Mouse (Mus musculus) lung, postnatal 0 days (tissue): Measurements from ENCODE around the gene Nudcd3.

Experiments used
- CTCF ChIP-seq: IDR thresholded peaks from 2 replicates; pipeline ENCODE4 v1.5.1; 2016; ENCODE audit warnings: antibody characterized with exemption, mild to moderate bottlenecking
- EP300 ChIP-seq: IDR thresholded peaks from 2 replicates; pipeline ENCODE4 v1.6.1; 2016; ENCODE audit warnings: antibody characterized with exemption, mild to moderate bottlenecking, control low read depth

- no peak for TF ChIP-seq CTCF
- no peak for TF ChIP-seq EP300
Measured at GRCm38 (mm10) chr11:6169041-6169663, 31.1 kb downstream of the Nudcd3 start.
